Mouse (Mus musculus) spleen, adult 2 months (tissue): Measurements from ENCODE around the gene Tcf7l1.

Source experiments
- CTCF ChIP-seq: fragments of 200-500 bp; IDR thresholded peaks from 2 replicates; pipeline ENCODE4 v1.5.1; 2011; ENCODE audit warnings: mild to moderate bottlenecking, inconsistent platforms; ENCODE audit not compliant: insufficient read depth, insufficient read length, insufficient replicate concordance; ENCODE audit errors: extremely low read depth
- POLR2A ChIP-seq: fragments of 200-500 bp; IDR thresholded peaks from 2 replicates; pipeline ENCODE4 v1.6.1; 2011; ENCODE audit warnings: low read depth, low read length, inconsistent platforms

DNA sequence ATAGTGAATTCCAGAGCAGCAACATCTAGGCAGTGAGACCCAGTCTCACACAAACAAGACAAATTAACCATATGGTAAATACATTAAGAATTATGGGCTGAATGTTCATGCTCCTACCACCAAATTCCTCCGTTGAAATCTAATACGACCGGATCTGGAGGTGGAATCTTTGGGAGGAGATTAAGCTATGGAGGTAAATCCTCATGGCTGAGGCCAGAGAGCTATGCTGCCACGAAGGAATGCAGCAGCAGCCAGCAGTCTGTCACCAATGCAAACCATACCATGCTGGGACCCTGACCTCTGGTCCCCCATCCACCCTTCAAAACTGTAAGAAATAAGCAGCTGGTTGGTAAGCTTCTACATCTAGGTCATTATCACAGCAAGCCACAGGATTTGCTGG is 41.9 kb downstream of the Tcf7l1 start:
- TF ChIP-seq CTCF (no peak), POLR2A (no peak)
